Mouse (Mus musculus) E14TG2a.4 (cell line): ENCODE data around the gene Stk36.

Source experiments
- CTCF ChIP-seq: conservative IDR thresholded peaks from 2 replicates; pipeline ENCODE4 v1.5.1; 2014; ENCODE audit warnings: low read length
- NANOG ChIP-seq: IDR thresholded peaks from 2 replicates; pipeline ENCODE4 v1.6.1; 2014; ENCODE audit warnings: borderline replicate concordance, low read length, mixed read lengths
- POU5F1 ChIP-seq: IDR thresholded peaks from 2 replicates; pipeline ENCODE4 v1.6.1; 2014; ENCODE audit warnings: low read length, borderline replicate concordance

GRCm38 (mm10) chr1:74565834-74566233 lies 35.4 kb upstream of the Stk36 start:
- no peak for TF ChIP-seq CTCF
- TF ChIP-seq NANOG = no peak
- no peak for TF ChIP-seq POU5F1
